Comparison of ENCODE assay signal across 30 mouse cellular contexts in the genomic region with DNA sequence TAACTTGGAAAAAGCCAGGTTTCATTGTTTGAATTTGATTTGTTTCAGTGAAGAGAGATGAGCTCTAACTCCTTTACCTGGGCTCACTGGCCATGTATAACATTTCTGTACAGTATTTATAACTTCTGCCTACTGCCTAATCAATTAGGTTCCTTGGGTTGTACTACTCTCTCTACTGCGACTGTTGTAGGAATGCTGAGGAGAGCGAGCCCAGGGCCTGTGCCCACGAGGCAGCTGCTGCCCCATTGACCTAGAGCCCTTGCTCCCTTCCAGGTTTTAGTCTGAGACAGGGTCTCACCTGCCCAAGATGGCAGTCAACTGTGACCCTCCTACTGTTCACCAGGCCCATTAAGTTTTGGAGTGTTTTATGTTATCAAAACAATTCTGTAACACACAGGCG.
"Had no signal": no experiment of that assay in that cellular context is flagged by ENCODE, and none has a peak within 500 bp of the region (broad histone marks: within the 10 kb centered on the region; RNA-seq: fewer than 3 reads in every experiment).

No protein-coding gene starts in this region.

- DNase-seq: left cerebral cortex, postnatal 4 days; liver; liver, embryonic 13.5 days; liver, postnatal 0 days; lung, adult 18-20 months; lung, adult 2 months; lung, embryonic 14.5 days; lung, postnatal 10 days; lung, postnatal 14 days; lung, postnatal 4 days had no signal

- H3K9ac ChIP-seq: limb, embryonic 12.5 days; limb, embryonic 13.5 days; limb, embryonic 15.5 days; liver, embryonic 12.5 days; liver, embryonic 13.5 days; liver, embryonic 14.5 days; liver, embryonic 15.5 days; liver, postnatal 0 days; lung, embryonic 14.5 days; lung, embryonic 15.5 days; midbrain, embryonic 12.5 days; midbrain, embryonic 13.5 days; midbrain, embryonic 15.5 days; neural tube, embryonic 12.5 days had no signal

- H3K9me3 ChIP-seq: limb, embryonic 10.5 days; limb, embryonic 12.5 days; limb, embryonic 13.5 days; limb, embryonic 15.5 days; liver, embryonic 12.5 days; liver, embryonic 13.5 days; liver, embryonic 15.5 days; lung, embryonic 15.5 days; megakaryocyte, embryonic 14.5 days; midbrain, embryonic 10.5 days; midbrain, embryonic 12.5 days; midbrain, embryonic 13.5 days; midbrain, embryonic 15.5 days; neural tube, embryonic 12.5 days had no signal

- H3K4me2 ChIP-seq: limb, embryonic 12.5 days; limb, embryonic 13.5 days; limb, embryonic 15.5 days; liver, embryonic 11.5 days; liver, embryonic 12.5 days; liver, embryonic 13.5 days; liver, embryonic 15.5 days; lung, embryonic 14.5 days; lung, embryonic 15.5 days; midbrain, embryonic 12.5 days; midbrain, embryonic 13.5 days; midbrain, embryonic 15.5 days; neural tube, embryonic 12.5 days had no signal

- H3K27me3 ChIP-seq: limb, embryonic 12.5 days; limb, embryonic 13.5 days; limb, embryonic 15.5 days; liver, embryonic 12.5 days; liver, embryonic 13.5 days; liver, embryonic 15.5 days; lung, embryonic 15.5 days; megakaryocyte, embryonic 14.5 days; midbrain, embryonic 12.5 days; midbrain, embryonic 13.5 days; midbrain, embryonic 15.5 days; neural tube, embryonic 12.5 days had no signal

- ATAC-seq: liver, embryonic 12.5 days; liver, postnatal 0 days; lung, postnatal 0 days; midbrain, embryonic 13.5 days; midbrain, embryonic 15.5 days; midbrain, embryonic 16.5 days had no signal

- H3K4me1 ChIP-seq: limb, embryonic 10.5 days; limb, embryonic 12.5 days; limb, embryonic 13.5 days; limb, embryonic 15.5 days; liver, embryonic 12.5 days; liver, embryonic 13.5 days; liver, embryonic 15.5 days; lung, embryonic 15.5 days; midbrain, embryonic 10.5 days; midbrain, embryonic 12.5 days; midbrain, embryonic 13.5 days; midbrain, embryonic 15.5 days; neural tube, embryonic 12.5 days had no signal

- H3K4me3 ChIP-seq: left cerebral cortex, adult 2 months; limb, embryonic 10.5 days; limb, embryonic 12.5 days; limb, embryonic 13.5 days; limb, embryonic 15.5 days; liver, embryonic 12.5 days; liver, embryonic 13.5 days; liver, embryonic 15.5 days; lung, embryonic 15.5 days; megakaryocyte, embryonic 14.5 days; midbrain, embryonic 10.5 days; midbrain, embryonic 12.5 days; midbrain, embryonic 13.5 days; midbrain, embryonic 15.5 days; myocyte; neural tube, embryonic 12.5 days had no signal

- H3K36me3 ChIP-seq: midbrain, embryonic 15.5 days had no signal

- H3K27ac ChIP-seq: left cerebral cortex, adult 2 months; limb, embryonic 10.5 days; limb, embryonic 12.5 days; limb, embryonic 13.5 days; limb, embryonic 15.5 days; liver, embryonic 12.5 days; liver, embryonic 13.5 days; liver, embryonic 14.5 days; liver, embryonic 15.5 days; lung, embryonic 15.5 days; macrophage; midbrain, embryonic 10.5 days; midbrain, embryonic 12.5 days; midbrain, embryonic 13.5 days; midbrain, embryonic 15.5 days; neural tube, embryonic 12.5 days had no signal
